Mouse (Mus musculus) cerebellum, adult 9-10 months (tissue): ENCODE measurements at regions not wholly inside any gene's neighbourhood (a gene's known extent, or its start where the extent isn't known, plus 50 kb on each side); places are given as distances from the start of the nearest gene placed in this dataset.
"Not testable (repeated sequence)": the region's sequence is repeated elsewhere in the genome, so short reads cannot be mapped to it uniquely, and the experiment has no call there.

Experiments
- DNase-seq: peaks from one replicate; pipeline ENCODE4 v3.0.0; 2022

- no peak for DNase-seq
Observed at GRCm38 (mm10) chr12:5759485-5759884, 384.0 kb upstream of the Klhl29 start.

- no peak for DNase-seq
Observed at GRCm38 (mm10) chr12:5757766-5758165, 382.3 kb upstream of the Klhl29 start.

GRCm38 (mm10) chr12:5757361-5757760 lies 381.9 kb upstream of the Klhl29 start:
- no peak for DNase-seq

DNA sequence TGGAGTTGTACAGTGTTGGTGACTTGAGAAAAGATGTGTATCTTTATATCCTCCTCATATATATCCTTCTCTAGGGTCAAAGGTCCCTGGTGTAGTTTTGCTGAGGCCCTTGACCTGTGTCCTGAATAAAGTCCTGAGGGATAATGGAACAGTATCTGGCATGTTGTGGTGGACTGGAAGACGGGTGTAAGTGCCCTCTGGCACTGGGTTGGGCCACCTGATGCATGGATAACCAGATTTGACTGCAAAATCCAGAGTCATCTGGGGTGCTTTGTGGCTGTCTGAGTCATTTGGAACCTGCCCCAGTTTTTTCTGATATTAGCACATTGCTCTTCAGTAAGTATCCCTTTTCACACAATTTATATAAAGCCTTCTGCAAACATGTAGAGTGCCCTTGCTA lies 378.3 kb upstream of the Klhl29 start:
- no peak for DNase-seq

GRCm38 (mm10) chr12:5744086-5744709 lies 368.7 kb upstream of the Klhl29 start:
- DNase-seq, result no peak

DNA sequence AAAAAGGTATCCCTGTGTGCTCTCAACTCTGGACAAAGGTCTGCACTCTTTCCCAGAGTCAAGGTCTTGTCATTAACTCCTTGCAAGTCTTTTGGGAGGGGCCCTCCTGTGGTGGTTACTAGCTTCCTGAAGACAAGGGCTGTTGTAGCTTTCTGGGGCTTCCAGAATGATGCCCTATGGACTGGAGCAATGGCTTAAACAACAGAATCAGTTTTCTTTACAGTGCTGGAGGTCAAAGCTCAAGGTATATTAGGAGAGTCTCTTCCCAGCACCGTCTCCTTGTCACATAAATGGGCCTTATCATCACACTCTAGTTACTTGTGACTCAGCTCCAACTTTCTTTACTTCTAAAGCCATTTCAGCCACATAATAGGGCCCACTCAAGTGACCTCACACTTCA lies 360.6 kb upstream of the Klhl29 start:
- DNase-seq, result no peak

DNA sequence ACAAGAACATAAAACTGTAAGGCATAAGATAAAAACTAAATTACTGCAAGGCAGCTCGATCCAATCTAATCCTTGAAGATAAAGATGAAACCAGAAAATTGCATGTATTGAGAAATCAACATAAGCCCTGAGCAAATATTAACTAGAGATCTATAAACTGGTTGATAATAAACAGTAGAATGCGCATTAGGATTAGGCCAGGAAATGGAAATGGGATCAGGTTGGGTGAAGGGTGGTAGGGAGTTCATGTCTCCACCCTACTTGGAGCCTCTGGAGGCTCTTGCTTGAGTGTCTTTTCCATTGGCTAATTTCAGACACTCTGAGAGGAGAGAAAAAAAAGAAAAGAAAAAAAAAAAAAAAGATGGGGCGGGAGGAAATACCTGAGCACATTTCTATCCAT lies 359.4 kb upstream of the Klhl29 start:
- DNase-seq, result no peak

GRCm38 (mm10) chr12:5723113-5723512 lies 347.6 kb upstream of the Klhl29 start:
- no peak for DNase-seq

GRCm38 (mm10) chr12:5717527-5717926 lies 342.0 kb upstream of the Klhl29 start:
- DNase-seq, result not testable (repeated sequence)

GRCm38 (mm10) chr12:5698778-5699454 lies 323.4 kb upstream of the Klhl29 start:
- no peak for DNase-seq

- no peak for DNase-seq
Observed at GRCm38 (mm10) chr12:5682182-5682581, 306.7 kb upstream of the Klhl29 start.

GRCm38 (mm10) chr12:5678126-5678525 lies 302.6 kb upstream of the Klhl29 start:
- DNase-seq, result not testable (repeated sequence)

GRCm38 (mm10) chr12:5668486-5668885 lies 293.0 kb upstream of the Klhl29 start:
- DNase-seq, result no peak

GRCm38 (mm10) chr12:5637571-5638275 lies 262.2 kb upstream of the Klhl29 start:
- DNase-seq, result no peak

DNA sequence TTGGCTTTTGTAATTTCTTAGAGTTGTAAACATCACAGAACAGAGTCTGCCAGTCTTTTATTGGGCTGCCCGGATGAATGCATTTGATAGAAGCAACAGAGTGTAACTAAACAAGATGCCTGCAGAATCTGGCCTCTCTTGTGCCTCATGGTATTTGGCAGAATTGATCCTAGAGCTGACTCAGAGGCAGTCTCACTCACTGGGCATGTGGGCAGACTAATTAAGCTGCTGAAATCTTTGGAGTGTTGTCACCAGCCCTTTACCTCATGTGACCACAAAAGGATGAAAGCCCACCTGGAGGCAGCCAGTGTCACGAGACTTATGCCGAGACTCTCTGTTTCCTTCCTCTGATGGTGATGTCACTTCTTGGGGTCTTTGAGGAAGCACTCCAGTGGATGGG lies 258.5 kb upstream of the Klhl29 start:
- no peak for DNase-seq

- DNase-seq, result no peak
Observed at GRCm38 (mm10) chr12:5601084-5601654, 225.7 kb upstream of the Klhl29 start.

- DNase-seq, result no peak
Observed at GRCm38 (mm10) chr12:5599426-5599825, 223.9 kb upstream of the Klhl29 start.

DNA sequence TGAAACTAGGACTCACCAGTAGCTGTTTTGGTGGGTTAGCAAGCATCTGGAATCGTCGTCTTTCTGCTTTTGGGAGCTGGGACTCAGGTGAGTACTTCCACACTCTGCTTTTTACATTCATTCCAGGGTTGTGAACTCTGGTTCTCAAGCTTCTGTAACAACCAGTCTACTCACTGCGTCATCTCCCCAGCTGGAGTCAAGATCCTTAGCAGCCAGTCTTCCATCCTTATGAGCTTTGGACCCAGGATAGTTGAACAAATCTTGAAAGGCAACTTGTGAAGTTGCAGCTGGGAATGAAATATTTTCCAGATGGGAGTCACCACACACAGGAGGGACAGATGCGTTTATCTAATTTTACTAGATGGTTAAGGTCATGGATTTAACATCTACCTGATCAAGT lies 223.5 kb upstream of the Klhl29 start:
- no peak for DNase-seq

GRCm38 (mm10) chr12:5572831-5573230 lies 197.3 kb upstream of the Klhl29 start:
- DNase-seq, result no peak

DNA sequence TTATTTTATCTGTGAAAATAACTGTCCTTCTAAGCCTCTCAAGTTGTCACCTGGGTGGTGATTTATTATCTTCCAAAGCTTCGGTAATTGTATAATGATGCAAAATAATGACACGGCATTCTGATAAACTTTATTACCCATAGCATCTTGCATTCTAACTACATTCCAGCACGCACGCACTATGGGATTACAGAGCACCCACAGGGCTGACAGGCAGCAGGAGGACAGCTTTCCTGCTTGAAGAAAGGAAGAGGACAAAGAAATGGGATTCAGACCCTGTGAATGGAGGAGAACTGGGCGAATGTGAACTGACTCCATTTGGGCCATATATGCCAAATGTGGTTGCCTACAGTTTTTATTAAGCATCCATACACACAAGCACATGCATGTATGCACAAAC lies 193.5 kb upstream of the Klhl29 start:
- DNase-seq, result no peak

GRCm38 (mm10) chr12:5566231-5566630 lies 190.7 kb upstream of the Klhl29 start:
- DNase-seq, result no peak

- no peak for DNase-seq
Observed at GRCm38 (mm10) chr12:5552607-5553006, 177.1 kb upstream of the Klhl29 start.

GRCm38 (mm10) chr12:5551901-5552300 lies 176.4 kb upstream of the Klhl29 start:
- DNase-seq, result no peak

GRCm38 (mm10) chr12:5549796-5550195 lies 174.3 kb upstream of the Klhl29 start:
- no peak for DNase-seq
